Mouse (Mus musculus) liver, embryonic 16.5 days (tissue): Measurements from ENCODE around the gene C1qtnf9. TPM values are rescaled to one million over a fixed set of nuclear protein-coding genes. Genes with fewer than 3 reads are reported as not detected.

Experiments used
- ATAC-seq: fragments of 200-750 bp; cut with Nextera tagmentation; 2 replicates; pipeline ENCODE4 v1.8.0; 2017; ENCODE audit warnings: low read depth, mild to moderate bottlenecking, moderate number of reproducible peaks, moderate library complexity
- H3K27ac ChIP-seq: fragments of 300-500 bp; sonication (generic); 2 replicates; pipeline ENCODE4 v1.5.1; 2014; ENCODE audit warnings: mild to moderate bottlenecking, low read length
- H3K27me3 ChIP-seq: fragments of 300-500 bp; sonication (generic); 2 replicates; pipeline ENCODE4 v1.6.1; 2014; ENCODE audit warnings: low read depth, low read length, mixed read lengths; ENCODE audit not compliant: control insufficient read depth, insufficient read depth
- H3K36me3 ChIP-seq: fragments of 300-500 bp; sonication (generic); 2 replicates; pipeline ENCODE4 v1.6.1; 2014; ENCODE audit warnings: mild to moderate bottlenecking; ENCODE audit not compliant: control insufficient read depth, insufficient read depth
- H3K4me1 ChIP-seq: fragments of 300-500 bp; sonication (generic); 2 replicates; pipeline ENCODE4 v1.6.1; 2014; ENCODE audit warnings: low read depth, low read length, mixed read lengths; ENCODE audit not compliant: control insufficient read depth
- H3K4me2 ChIP-seq: fragments of 300-500 bp; sonication (generic); 2 replicates; pipeline ENCODE4 v1.6.1; 2014; ENCODE audit warnings: low read depth, low read length, mixed read lengths
- H3K4me3 ChIP-seq: fragments of 300-500 bp; sonication (generic); 2 replicates; pipeline ENCODE4 v1.5.1; 2014; ENCODE audit warnings: low read depth, mild to moderate bottlenecking, low read length
- H3K9ac ChIP-seq: fragments of 300-500 bp; sonication (generic); 2 replicates; pipeline ENCODE4 v1.6.1; 2014; ENCODE audit warnings: low read depth, low read length
- H3K9me3 ChIP-seq: fragments of 300-500 bp; sonication (generic); replicated peaks from 2 replicates; pipeline ENCODE4 v1.6.1; 2016; ENCODE audit warnings: low read length; ENCODE audit not compliant: control insufficient read depth
- WGBS: fragments of 180-500 bp; shearing (Covaris S2); extraction: QIAGEN DNeasy Blood & Tissue Kit; methylation state at CpG from one replicate; pipeline ENCODE4 v1.1.7; 2014; ENCODE audit not compliant: insufficient replicate concordance; 5-methylcytosine and 5-hydroxymethylcytosine counted together
- polyA plus RNA-seq: library from polyadenylated mRNA; unstranded; fragments of >200 nt; fragmentation: Nextera tagmentation; extraction: Ambion mirVana; gene quantifications from 2 replicates; pipeline ENCODE4 v1.2.1, GENCODE M21; 2015

C1qtnf9 gene
- polyA plus RNA-seq, 1 experiment from 2014 or later: 0.42 TPM

DNA sequence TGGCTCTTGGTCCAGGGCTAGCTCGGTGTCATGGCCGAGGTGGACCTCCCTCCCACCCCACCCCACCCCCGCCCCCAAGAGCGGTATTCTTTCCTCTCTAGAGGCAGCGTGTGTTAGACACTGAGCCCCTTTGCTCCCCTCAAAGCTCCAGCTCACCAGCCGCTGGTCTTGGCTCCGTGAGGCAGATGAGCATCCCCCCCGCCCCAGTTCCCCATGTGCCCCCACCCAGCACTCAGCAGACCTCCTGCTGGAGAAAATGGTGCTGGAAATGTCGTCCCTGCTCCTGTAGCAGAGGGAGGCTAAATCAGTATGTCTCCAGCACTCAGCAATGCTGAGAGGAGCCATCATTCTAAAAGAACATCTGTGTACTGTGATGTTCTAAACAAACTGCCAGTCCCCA is 24.3 kb upstream of the C1qtnf9 start:
- H3K9ac ChIP-seq: no peak overlapping the region
- no peak overlapping the region for H3K27ac ChIP-seq
- H3K4me3 ChIP-seq: no peak overlapping the region
- no peaks in the 10 kb centered on the region for H3K9me3 ChIP-seq
- WGBS: 69% methylated on average over 9 of the region's 9 CpGs
- H3K4me2 ChIP-seq: no peak overlapping the region
- ATAC-seq: no peak
- H3K27me3 ChIP-seq: no peaks in the 10 kb centered on the region
- H3K36me3 ChIP-seq: peaks cover 7% of the 10 kb centered on the region; the same call in 1 of the 2 replicates
- peaks cover 2% of the 10 kb centered on the region; the same call in 1 of the 2 replicates for H3K4me1 ChIP-seq

DNA sequence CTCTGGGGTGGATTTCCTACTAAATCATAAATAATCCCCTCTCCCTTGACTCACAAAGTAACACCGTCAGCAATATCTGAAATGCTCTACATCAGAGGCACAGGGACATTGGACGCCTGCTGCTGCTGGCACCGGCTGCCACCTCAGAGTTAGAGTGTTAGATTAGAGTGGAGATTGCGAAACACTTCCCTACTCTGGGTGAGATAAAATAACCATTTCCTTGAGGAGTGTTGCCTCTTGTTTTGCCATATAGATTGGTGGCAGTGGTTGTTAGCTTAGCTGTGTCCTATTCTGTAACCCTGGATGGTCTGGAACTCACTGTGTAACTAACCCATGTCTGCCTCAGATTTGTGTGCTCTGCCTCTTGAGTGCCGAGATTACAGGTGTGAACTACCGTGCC is 22.7 kb upstream of the C1qtnf9 start:
- no peak overlapping the region for H3K4me3 ChIP-seq
- H3K36me3 ChIP-seq: peaks cover 7% of the 10 kb centered on the region; the same call in 1 of the 2 replicates
- H3K4me2 ChIP-seq: no peak overlapping the region
- no peak for ATAC-seq
- no peaks in the 10 kb centered on the region for H3K9me3 ChIP-seq
- H3K4me1 ChIP-seq: no peaks in the 10 kb centered on the region; the same call in 1 of the 2 replicates
- H3K27me3 ChIP-seq: no peaks in the 10 kb centered on the region
- no peak overlapping the region for H3K27ac ChIP-seq
- WGBS: 34% methylated on average over 6 of the region's 6 CpGs
- H3K9ac ChIP-seq: no peak overlapping the region

DNA sequence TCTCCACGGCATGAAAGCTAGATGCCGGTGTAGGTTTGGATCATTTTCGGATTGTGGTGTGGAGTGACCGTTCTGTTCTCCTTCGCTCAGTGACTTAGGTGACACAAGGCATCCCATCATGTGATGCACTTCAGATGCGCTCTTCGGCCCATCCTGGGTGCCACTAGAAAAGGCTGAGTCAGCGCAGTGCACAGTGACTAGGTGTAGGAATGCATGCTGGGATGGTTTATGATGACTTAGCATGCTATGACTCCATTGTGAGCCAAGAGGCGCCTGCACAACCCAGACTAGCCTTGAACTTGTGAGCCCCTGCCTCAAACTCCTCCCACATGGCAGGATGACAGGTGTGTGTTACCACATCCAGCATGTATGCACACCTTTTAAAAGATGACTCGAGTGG is 21.8 kb upstream of the C1qtnf9 start:
- Histone ChIP-seq H3K4me1 (no peaks in the 10 kb centered on the region; the same call in 1 of the 2 replicates), H3K4me2 (no peak overlapping the region), H3K36me3 (peaks cover 7% of the 10 kb centered on the region; the same call in 1 of the 2 replicates), H3K9me3 (no peaks in the 10 kb centered on the region), H3K9ac (no peak overlapping the region), H3K27ac (no peak overlapping the region), H3K27me3 (no peaks in the 10 kb centered on the region), H3K4me3 (no peak overlapping the region)
- no peak for ATAC-seq
- 81% methylated on average over 10 of the region's 10 CpGs for WGBS

GRCm38 (mm10) chr14:60747154-60747870 is 20.6 kb upstream of the C1qtnf9 start:
- H3K4me2 ChIP-seq: no peak overlapping the region
- no peaks in the 10 kb centered on the region; the same call in 1 of the 2 replicates for H3K4me1 ChIP-seq
- H3K36me3 ChIP-seq: peaks cover 12% of the 10 kb centered on the region
- no peaks in the 10 kb centered on the region for H3K27me3 ChIP-seq
- WGBS: 66% methylated on average over 21 of the region's 21 CpGs
- no peak overlapping the region for H3K27ac ChIP-seq
- H3K4me3 ChIP-seq: no peak overlapping the region
- no peak overlapping the region for H3K9ac ChIP-seq
- ATAC-seq: no peak
- no peaks in the 10 kb centered on the region for H3K9me3 ChIP-seq

DNA sequence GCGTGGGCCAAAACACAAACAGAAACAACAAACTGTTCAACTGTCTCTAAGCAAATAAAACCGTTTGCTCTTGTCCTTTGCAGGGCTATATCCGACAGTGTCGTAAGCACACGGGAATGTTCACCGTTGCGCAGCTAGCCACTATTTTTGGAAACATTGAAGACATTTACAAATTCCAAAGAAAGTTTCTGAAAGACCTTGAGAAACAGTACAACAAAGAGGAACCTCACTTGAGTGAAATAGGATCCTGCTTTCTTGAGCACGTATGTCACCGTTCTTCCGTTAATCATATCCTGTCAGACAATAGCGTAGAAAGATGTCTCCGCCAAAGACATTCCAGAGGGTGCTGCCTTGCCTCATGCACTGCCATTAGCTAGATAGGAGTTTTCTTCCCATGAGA is 18.1 kb upstream of the C1qtnf9 start:
- no peak for ATAC-seq
- Histone ChIP-seq H3K36me3 (peaks cover 24% of the 10 kb centered on the region), H3K4me3 (no peak overlapping the region), H3K4me2 (no peak overlapping the region), H3K4me1 (no peaks in the 10 kb centered on the region), H3K9me3 (no peaks in the 10 kb centered on the region), H3K27me3 (no peaks in the 10 kb centered on the region), H3K27ac (peak overlapping the region; percentile 26; the same call in 1 of the 2 replicates), H3K9ac (no peak overlapping the region)
- 57% methylated on average over 12 of the region's 12 CpGs for WGBS

GRCm38 (mm10) chr14:60751581-60751980 is 16.4 kb upstream of the C1qtnf9 start:
- H3K9me3 ChIP-seq: no peaks in the 10 kb centered on the region
- no peak overlapping the region for H3K9ac ChIP-seq
- 75% methylated on average over 16 of the region's 16 CpGs for WGBS
- no peak for ATAC-seq
- no peaks in the 10 kb centered on the region for H3K27me3 ChIP-seq
- H3K27ac ChIP-seq: no peak overlapping the region
- no peak overlapping the region for H3K4me3 ChIP-seq
- no peak overlapping the region for H3K4me2 ChIP-seq
- no peaks in the 10 kb centered on the region for H3K4me1 ChIP-seq
- H3K36me3 ChIP-seq: peaks cover 30% of the 10 kb centered on the region

- H3K4me2 ChIP-seq: no peak overlapping the region
- no peaks in the 10 kb centered on the region for H3K27me3 ChIP-seq
- H3K9me3 ChIP-seq: no peaks in the 10 kb centered on the region
- no peak overlapping the region for H3K4me3 ChIP-seq
- no peaks in the 10 kb centered on the region for H3K4me1 ChIP-seq
- H3K36me3 ChIP-seq: peaks cover 27% of the 10 kb centered on the region
- H3K27ac ChIP-seq: no peak overlapping the region
- no peak overlapping the region for H3K9ac ChIP-seq
- WGBS: 79% methylated on average over 14 of the region's 14 CpGs
- ATAC-seq: no peak
Observed at GRCm38 (mm10) chr14:60752892-60753800, 14.8 kb upstream of the C1qtnf9 start.

- H3K9ac ChIP-seq: no peak overlapping the region
- ATAC-seq: no peak
- 93% methylated on average over 10 of the region's 10 CpGs for WGBS
- no peak overlapping the region for H3K4me3 ChIP-seq
- no peaks in the 10 kb centered on the region for H3K9me3 ChIP-seq
- H3K27ac ChIP-seq: no peak overlapping the region
- no peak overlapping the region for H3K4me2 ChIP-seq
- no peaks in the 10 kb centered on the region for H3K4me1 ChIP-seq
- peaks cover 27% of the 10 kb centered on the region for H3K36me3 ChIP-seq
- H3K27me3 ChIP-seq: no peaks in the 10 kb centered on the region
Observed at GRCm38 (mm10) chr14:60753801-60754126, 14.2 kb upstream of the C1qtnf9 start.

DNA sequence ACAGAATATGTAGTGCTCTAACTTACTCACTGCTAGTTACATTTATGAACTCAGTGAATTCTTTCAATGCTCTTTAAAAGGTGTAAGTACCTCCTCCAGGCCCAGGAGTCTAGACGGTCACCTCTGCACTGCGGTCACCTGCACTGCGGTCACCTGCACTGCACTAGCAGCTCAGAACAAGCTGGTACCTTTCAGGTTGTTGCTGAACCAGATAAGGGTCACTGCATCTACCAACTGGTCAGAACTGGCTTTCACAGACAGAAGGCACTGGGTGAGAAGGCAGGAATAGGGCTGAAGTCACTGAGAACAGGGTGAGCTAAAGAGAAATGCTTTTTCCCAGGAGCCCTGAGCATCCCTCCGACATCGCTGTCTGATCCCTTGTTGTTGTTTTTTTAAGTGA is 13.3 kb upstream of the C1qtnf9 start:
- WGBS: 94% methylated on average over 5 of the region's 5 CpGs
- Histone ChIP-seq H3K27ac (no peak overlapping the region), H3K36me3 (peaks cover 30% of the 10 kb centered on the region)

More for the DNA sequence above, 13.3 kb upstream of the C1qtnf9 start:
- no peak for ATAC-seq
- no peak overlapping the region for H3K9ac ChIP-seq
- no peaks in the 10 kb centered on the region for H3K4me1 ChIP-seq
- no peak overlapping the region for H3K4me2 ChIP-seq
- no peaks in the 10 kb centered on the region for H3K9me3 ChIP-seq
- H3K27me3 ChIP-seq: no peaks in the 10 kb centered on the region
- no peak overlapping the region for H3K4me3 ChIP-seq
